Mouse (Mus musculus): ENCODE results near the gene Aif1l. TPM values are rescaled to one million over a fixed set of nuclear protein-coding genes. Genes with fewer than 3 reads are reported as not detected.

Gene Aif1l
- polyA plus RNA-seq, 1 experiment from 2014 or later = 61.0 TPM

- WGBS = 73% methylated on average over 8 of the region's 8 CpGs
- Histone ChIP-seq H3K36me3 (peaks cover 14% of the 10 kb centered on the region; the same call in 1 of the 2 replicates), H3K4me2 (replicated peaks) (no peak overlapping the region), H3K4me3 (no peak overlapping the region), H3K27me3 (no peaks in the 10 kb centered on the region), H3K9ac (no peak overlapping the region), H3K9me3 (no peaks in the 10 kb centered on the region), H3K27ac (no peak overlapping the region), H3K4me1 (peaks cover 17% of the 10 kb centered on the region)
- no peak for ATAC-seq (ENCODE audit: insufficient number of reproducible peaks, insufficient read depth, low FRiP score, low TSS enrichment)
These were observed 3.7 kb downstream of the Aif1l start for GRCm38 (mm10) chr2:31953687-31954086.

DNA sequence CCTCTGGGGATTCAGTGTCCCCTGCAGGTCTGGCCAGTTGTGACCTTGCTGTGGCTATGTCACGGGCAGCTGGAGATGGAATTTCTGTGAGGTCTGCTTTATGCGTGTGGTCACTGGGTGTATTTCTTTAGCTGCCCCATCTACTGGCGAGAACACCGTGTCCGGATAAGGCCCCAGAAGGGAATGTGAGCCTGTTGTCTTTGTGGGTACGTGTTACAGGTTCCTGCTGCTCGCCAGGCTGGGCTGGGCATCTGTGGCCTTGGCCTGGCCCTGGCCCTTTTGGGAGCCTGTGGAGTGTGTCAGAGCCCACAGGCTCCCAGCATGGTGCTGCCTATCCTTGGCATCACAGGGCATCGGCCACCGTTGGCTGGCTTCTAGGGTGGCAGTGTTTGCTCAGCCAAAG, 4.8 kb downstream of the Aif1l start:
- Histone ChIP-seq H3K4me3 (no peak overlapping the region), H3K9ac (no peak overlapping the region), H3K36me3 (peaks cover 14% of the 10 kb centered on the region; the same call in 1 of the 2 replicates), H3K9me3 (no peaks in the 10 kb centered on the region), H3K4me2 (replicated peaks) (no peak overlapping the region), H3K4me1 (peaks cover 17% of the 10 kb centered on the region), H3K27ac (no peak overlapping the region), H3K27me3 (no peaks in the 10 kb centered on the region)
- WGBS = 89% methylated on average over 9 of the region's 9 CpGs
- no peak for ATAC-seq (ENCODE audit: insufficient number of reproducible peaks, insufficient read depth, low FRiP score, low TSS enrichment)

DNA sequence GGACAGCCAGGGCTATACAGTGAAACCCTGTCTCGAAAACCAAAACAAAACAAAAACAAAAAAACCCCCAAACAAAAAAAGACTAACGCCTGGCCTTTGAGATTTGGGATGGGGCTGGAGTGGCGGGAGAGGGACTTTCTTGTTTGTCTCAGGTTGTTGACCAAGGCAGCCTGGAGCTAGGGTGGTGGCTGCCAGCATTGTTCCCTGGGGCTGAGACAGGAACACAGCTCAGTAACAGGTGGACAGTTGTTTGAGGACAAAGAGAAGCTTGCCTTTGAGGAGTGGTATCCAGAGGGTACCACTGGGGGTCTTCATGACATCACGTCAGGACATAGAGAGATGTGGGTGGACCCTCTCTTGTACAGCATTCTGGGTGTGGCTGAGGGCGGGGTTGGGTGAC, 5.7 kb downstream of the Aif1l start:
- Histone ChIP-seq H3K9ac (no peak overlapping the region), H3K27me3 (no peaks in the 10 kb centered on the region), H3K4me2 (replicated peaks) (no peak overlapping the region), H3K36me3 (peaks cover 14% of the 10 kb centered on the region; the same call in 1 of the 2 replicates), H3K9me3 (no peaks in the 10 kb centered on the region), H3K4me3 (no peak overlapping the region), H3K4me1 (peaks cover 17% of the 10 kb centered on the region), H3K27ac (no peak overlapping the region)
- WGBS = 80% methylated on average over 5 of the region's 5 CpGs
- no peak for ATAC-seq (ENCODE audit: insufficient number of reproducible peaks, insufficient read depth, low FRiP score, low TSS enrichment)

- H3K36me3 ChIP-seq = peaks cover 18% of the 10 kb centered on the region
- no peak overlapping the region for H3K4me3 ChIP-seq
- no peak overlapping the region for H3K27ac ChIP-seq
- H3K9ac ChIP-seq = peak overlapping the region; percentile 2; the same call in 1 of the 2 replicates
- WGBS = 90% methylated on average over 10 of the region's 10 CpGs
- no peak overlapping the region for H3K4me2 ChIP-seq (replicated peaks)
- ATAC-seq (ENCODE audit: insufficient number of reproducible peaks, insufficient read depth, low FRiP score, low TSS enrichment) = no peak
- H3K9me3 ChIP-seq = no peaks in the 10 kb centered on the region
- peaks cover 2% of the 10 kb centered on the region; the same call in 1 of the 2 replicates for H3K4me1 ChIP-seq
- H3K27me3 ChIP-seq = no peaks in the 10 kb centered on the region
These were observed 7.3 kb downstream of the Aif1l start for GRCm38 (mm10) chr2:31957211-31957610.

GRCm38 (mm10) chr2:31960986-31961385, 11.0 kb downstream of the Aif1l start:
- peaks cover 19% of the 10 kb centered on the region; the same call in 1 of the 2 replicates for H3K36me3 ChIP-seq
- no peak for ATAC-seq (ENCODE audit: insufficient number of reproducible peaks, insufficient read depth, low FRiP score, low TSS enrichment)

GRCm38 (mm10) chr2:31961791-31962222, 11.9 kb downstream of the Aif1l start:
- H3K4me2 ChIP-seq (replicated peaks) = no peak overlapping the region
- WGBS = 56% methylated on average over 4 of the region's 4 CpGs
- H3K9ac ChIP-seq = peak overlapping the region; percentile 12; the same call in 1 of the 2 replicates
- H3K27me3 ChIP-seq = no peaks in the 10 kb centered on the region
- no peak overlapping the region for H3K4me3 ChIP-seq
- H3K36me3 ChIP-seq = peaks cover 18% of the 10 kb centered on the region; the same call in 1 of the 2 replicates
- peak overlapping the region; percentile 64 for H3K27ac ChIP-seq
- H3K9me3 ChIP-seq = no peaks in the 10 kb centered on the region
- no peaks in the 10 kb centered on the region for H3K4me1 ChIP-seq
- no peak for ATAC-seq (ENCODE audit: insufficient number of reproducible peaks, insufficient read depth, low FRiP score, low TSS enrichment)

More at GRCm38 (mm10) chr2:31960986-31961385, 11.0 kb downstream of the Aif1l start:
- H3K4me1 ChIP-seq = no peaks in the 10 kb centered on the region
- H3K9me3 ChIP-seq = no peaks in the 10 kb centered on the region
- no peaks in the 10 kb centered on the region for H3K27me3 ChIP-seq
- H3K4me3 ChIP-seq = no peak overlapping the region
- WGBS = 90% methylated on average over 8 of the region's 8 CpGs
- H3K27ac ChIP-seq = no peak overlapping the region
- H3K9ac ChIP-seq = no peak overlapping the region
- H3K4me2 ChIP-seq (replicated peaks) = no peak overlapping the region

GRCm38 (mm10) chr2:31962501-31963224, 12.7 kb downstream of the Aif1l start:
- peaks cover 12% of the 10 kb centered on the region for H3K36me3 ChIP-seq

GRCm38 (mm10) chr2:31963491-31963890, 13.6 kb downstream of the Aif1l start:
- H3K27ac ChIP-seq = peak overlapping the region; percentile 1; the same call in 1 of the 2 replicates
- H3K27me3 ChIP-seq = no peaks in the 10 kb centered on the region
- H3K9ac ChIP-seq = no peak overlapping the region
- WGBS = 81% methylated on average over 7 of the region's 7 CpGs
- ATAC-seq (ENCODE audit: insufficient number of reproducible peaks, insufficient read depth, low FRiP score, low TSS enrichment) = no peak
- H3K4me3 ChIP-seq = no peak overlapping the region
- no peaks in the 10 kb centered on the region for H3K9me3 ChIP-seq
- H3K4me2 ChIP-seq (replicated peaks) = no peak overlapping the region
- peaks cover 12% of the 10 kb centered on the region for H3K36me3 ChIP-seq
- no peaks in the 10 kb centered on the region for H3K4me1 ChIP-seq

More at GRCm38 (mm10) chr2:31962501-31963224, 12.7 kb downstream of the Aif1l start:
- Histone ChIP-seq H3K9ac (peak overlapping the region; percentile 12; the same call in 1 of the 2 replicates), H3K27ac (peak overlapping the region; percentile 64), H3K4me1 (no peaks in the 10 kb centered on the region), H3K27me3 (no peaks in the 10 kb centered on the region), H3K9me3 (no peaks in the 10 kb centered on the region), H3K4me3 (no peak overlapping the region), H3K4me2 (replicated peaks) (no peak overlapping the region; the same call in 1 of the 2 replicates)
- 29% methylated on average over 8 of the region's 8 CpGs for WGBS
- peak; percentile 70 for ATAC-seq (ENCODE audit: insufficient number of reproducible peaks, insufficient read depth, low FRiP score, low TSS enrichment)

DNA sequence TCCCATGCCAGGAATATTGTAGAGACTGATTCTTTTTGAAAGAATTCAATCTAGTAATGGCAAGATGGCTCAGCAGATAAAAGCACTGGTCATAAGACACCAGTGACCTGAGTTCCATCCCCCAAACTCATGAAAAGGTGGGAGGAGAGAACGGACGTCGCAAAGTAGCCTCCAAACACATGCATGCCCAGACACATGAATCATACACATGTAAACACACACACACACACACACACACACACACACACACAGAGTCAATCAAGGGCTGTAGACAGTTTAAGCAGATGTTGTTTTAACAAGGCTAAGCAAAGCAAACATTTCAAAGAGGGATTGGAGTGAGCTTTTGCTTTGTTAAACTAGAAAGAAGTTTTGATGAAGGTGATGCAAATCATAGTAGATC, 14.3 kb downstream of the Aif1l start:
- H3K27ac ChIP-seq = no peak overlapping the region
- H3K36me3 ChIP-seq = peaks cover 12% of the 10 kb centered on the region
- no peaks in the 10 kb centered on the region for H3K9me3 ChIP-seq
- H3K27me3 ChIP-seq = no peaks in the 10 kb centered on the region
- WGBS = 85% methylated on average over 3 of the region's 3 CpGs
- H3K4me3 ChIP-seq = no peak overlapping the region
- H3K4me1 ChIP-seq = no peaks in the 10 kb centered on the region
- no peak overlapping the region for H3K9ac ChIP-seq
- no peak for ATAC-seq (ENCODE audit: insufficient number of reproducible peaks, insufficient read depth, low FRiP score, low TSS enrichment)
- no peak overlapping the region for H3K4me2 ChIP-seq (replicated peaks)

DNA sequence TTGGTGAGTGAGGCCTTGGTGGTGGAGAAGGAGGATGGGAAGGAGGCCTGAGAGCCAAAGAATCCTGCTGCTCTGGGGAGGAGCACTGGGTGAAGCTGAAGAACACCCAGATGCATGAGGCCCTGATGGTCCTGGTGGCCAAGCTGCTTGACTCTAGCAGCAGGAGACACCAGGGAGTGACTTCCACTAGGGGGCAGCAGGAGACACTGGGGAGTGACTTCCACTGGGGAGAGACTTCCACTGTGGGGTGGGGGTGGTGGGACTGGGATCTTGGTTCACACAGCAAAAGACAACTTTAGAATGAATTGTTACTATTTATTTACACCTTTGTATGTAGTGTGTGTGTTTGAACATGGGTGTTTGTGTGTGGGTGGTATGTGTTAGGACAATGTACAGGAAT, 15.2 kb downstream of the Aif1l start:
- Histone ChIP-seq H3K4me3 (no peak overlapping the region), H3K27ac (no peak overlapping the region), H3K4me2 (replicated peaks) (no peak overlapping the region), H3K4me1 (no peaks in the 10 kb centered on the region), H3K9ac (no peak overlapping the region), H3K27me3 (no peaks in the 10 kb centered on the region), H3K9me3 (no peaks in the 10 kb centered on the region), H3K36me3 (peaks cover 18% of the 10 kb centered on the region)
- ATAC-seq (ENCODE audit: insufficient number of reproducible peaks, insufficient read depth, low FRiP score, low TSS enrichment) = no peak

DNA sequence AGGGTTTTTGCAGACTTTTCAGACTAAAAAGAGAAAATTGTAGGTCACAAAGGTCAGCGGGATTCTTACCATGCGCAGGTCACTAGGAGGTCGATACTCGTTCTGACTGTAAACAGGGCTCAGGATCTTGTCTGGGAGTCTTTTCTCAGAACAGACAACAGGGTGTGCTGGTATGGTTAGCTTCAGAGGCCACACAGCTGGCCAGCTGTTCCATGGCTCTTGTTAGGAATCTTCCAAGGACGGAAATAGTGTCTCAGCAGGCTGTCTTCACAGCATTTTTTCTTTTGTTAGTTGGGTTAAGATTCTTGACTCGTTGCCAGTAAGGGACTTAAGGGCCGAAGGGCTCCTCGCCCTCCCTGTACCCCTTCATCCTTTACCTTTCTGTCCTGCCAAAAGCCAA, 16.9 kb downstream of the Aif1l start:
- whole genome bisulfite sequencing = 76% methylated on average over 8 of the region's 8 CpGs
- Histone ChIP-seq H3K9ac (no peak overlapping the region), H3K27me3 (no peaks in the 10 kb centered on the region), H3K27ac (no peak overlapping the region), H3K4me1 (no peaks in the 10 kb centered on the region), H3K9me3 (no peaks in the 10 kb centered on the region), H3K4me3 (no peak overlapping the region), H3K36me3 (peaks cover 35% of the 10 kb centered on the region), H3K4me2 (replicated peaks) (no peak overlapping the region)
- ATAC-seq (ENCODE audit: insufficient number of reproducible peaks, insufficient read depth, low FRiP score, low TSS enrichment) = no peak

GRCm38 (mm10) chr2:31972589-31972988, 22.6 kb downstream of the Aif1l start:
- H3K4me1 ChIP-seq = peaks cover 12% of the 10 kb centered on the region
- H3K9ac ChIP-seq = no peak overlapping the region
- peaks cover 41% of the 10 kb centered on the region for H3K36me3 ChIP-seq
- H3K27me3 ChIP-seq = no peaks in the 10 kb centered on the region
- no peak overlapping the region for H3K27ac ChIP-seq
- no peak for ATAC-seq (ENCODE audit: insufficient number of reproducible peaks, insufficient read depth, low FRiP score, low TSS enrichment)
- no peaks in the 10 kb centered on the region for H3K9me3 ChIP-seq
- no peak overlapping the region for H3K4me2 ChIP-seq (replicated peaks)
- no peak overlapping the region for H3K4me3 ChIP-seq
- WGBS = 83% methylated on average over 4 of the region's 4 CpGs

Data from embryonic facial prominence, embryonic 12.5 days (tissue).